Mouse (Mus musculus): ENCODE data around the gene Olfr1414. TPM values are rescaled to one million over a fixed set of nuclear protein-coding genes. Genes with fewer than 3 reads are reported as not detected.

Gene Olfr1414
- not detected in 2 replicates for polyA plus RNA-seq (2012; ENCODE audit: low replicate concordance)

DNA sequence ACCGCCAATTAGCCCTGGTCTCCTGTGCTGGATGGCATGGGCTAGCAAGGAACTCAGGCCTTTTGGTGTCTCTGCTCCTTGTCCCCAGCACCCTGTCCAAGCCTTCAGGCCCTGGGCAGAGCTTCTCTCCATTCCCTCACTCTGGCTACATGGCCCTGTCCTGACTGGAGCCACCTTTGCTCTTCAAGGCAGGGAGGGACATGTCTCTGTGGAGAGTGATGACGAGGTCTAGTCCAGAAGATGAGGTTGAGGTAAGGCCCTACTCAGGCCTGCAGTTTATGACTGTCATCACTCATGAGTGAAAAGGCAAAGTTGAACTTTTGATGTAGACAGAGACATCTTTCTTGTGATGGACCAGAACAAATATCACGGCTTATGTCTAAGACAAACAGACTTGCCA, at the start of gene Olfr1414:
Gene Olfr1414, minus strand, starts transcription at position 101 of the 400 bp plus-strand sequence.

DNA sequence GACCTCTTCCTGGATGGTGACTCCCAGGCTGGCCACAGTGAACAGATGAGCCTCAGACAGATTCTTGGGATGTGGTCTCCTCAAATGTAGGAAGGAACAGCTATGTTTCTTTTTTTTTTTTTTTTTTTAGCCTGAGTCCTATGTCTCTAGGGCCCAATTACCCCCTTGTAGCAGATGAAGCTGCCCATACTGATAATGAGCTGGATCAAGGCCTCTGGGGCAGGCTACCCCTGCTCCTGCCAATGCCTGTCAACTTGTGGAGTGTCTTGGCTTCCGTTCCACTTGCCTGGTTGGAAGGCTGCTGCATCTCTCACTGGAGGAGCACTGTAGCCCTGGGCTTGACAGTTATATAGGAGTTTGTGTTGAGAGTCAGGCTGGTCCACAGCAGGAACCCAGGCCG, 22.5 kb downstream of the Olfr1414 start, which contains the start of gene Olfr1415:
Gene Olfr1415, minus strand, starts transcription at position 101 of the 400 bp plus-strand sequence.

DNA sequence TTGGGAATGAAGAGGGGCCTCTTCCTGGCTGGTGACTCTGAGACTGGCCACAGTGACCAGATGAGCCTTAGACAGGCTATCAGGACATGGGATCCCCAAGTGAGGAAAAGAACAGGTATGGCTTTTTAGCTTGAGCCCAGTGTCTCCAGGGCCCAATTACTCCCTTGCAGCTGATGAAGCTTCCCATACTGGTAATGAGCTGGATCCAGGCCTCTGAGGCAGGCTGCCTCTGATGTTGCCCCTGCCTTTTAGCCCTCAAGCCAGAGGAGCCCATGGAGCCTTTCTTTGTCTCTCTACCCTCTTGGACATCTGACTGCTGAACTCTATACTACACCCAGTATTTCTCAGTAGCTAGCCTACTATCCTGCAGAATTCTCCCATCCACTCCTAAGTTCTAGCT, 33.4 kb downstream of the Olfr1414 start, which contains the start of gene Olfr1416:
Gene Olfr1416, minus strand, starts transcription at position 101 of the 400 bp plus-strand sequence.

GRCm38 (mm10) chr1:92473165-92474041, 45.1 kb downstream of the Olfr1414 start, which contains the start of gene Ndufa10:
TSS of gene Ndufa10 (minus strand) at chr1:92473860.

Other genes starting within 250 kb of the Olfr1414 start
- 12.2 and 23.3 TPM in 2 replicates for gene Ndufa10, start 44.8 kb downstream of the Olfr1414 start, polyA plus RNA-seq (2012; ENCODE audit: low replicate concordance)
- gene Olfr1416, start 33.5 kb downstream of the Olfr1414 start, polyA plus RNA-seq (2012; ENCODE audit: low replicate concordance) = not detected in 2 replicates
- not detected in 2 replicates for gene Olfr1415, start 22.6 kb downstream of the Olfr1414 start, polyA plus RNA-seq (2012; ENCODE audit: low replicate concordance)
- not detected in 2 replicates for gene Olfr1413, start 52.7 kb upstream of the Olfr1414 start, polyA plus RNA-seq (2012; ENCODE audit: low replicate concordance)
- gene Olfr1412, start 67.1 kb upstream of the Olfr1414 start, polyA plus RNA-seq (2012; ENCODE audit: low replicate concordance) = 0.03 TPM in 1 of 2 replicates, not detected in the other
- gene Olfr1411, start 75.8 kb upstream of the Olfr1414 start, polyA plus RNA-seq (2012; ENCODE audit: low replicate concordance) = not detected in 2 replicates
- not detected in 2 replicates for gene Olfr1410, start 87.1 kb upstream of the Olfr1414 start, polyA plus RNA-seq (2012; ENCODE audit: low replicate concordance)
- gene Olfr12, start 99.1 kb upstream of the Olfr1414 start, polyA plus RNA-seq (2012; ENCODE audit: low replicate concordance) = not detected in 2 replicates
- gene Cops9, start 123.3 kb upstream of the Olfr1414 start, polyA plus RNA-seq (2012; ENCODE audit: low replicate concordance) = 27.8 and 86.4 TPM in 2 replicates
- gene Otos, start 130.2 kb upstream of the Olfr1414 start, polyA plus RNA-seq (2012; ENCODE audit: low replicate concordance) = 0.24 and 0.25 TPM in 2 replicates